16 mouse cellular contexts compared by ENCODE assay signal in genomic region chr1:12636326-12637147, GRCm38 (mm10).
DNase-seq lines count a peak whose midpoint lies in the region; ATAC-seq and TF ChIP-seq lines count a peak whose summit lies in the region.
"Had no signal": no experiment of that assay in that cellular context is flagged by ENCODE, and none has a peak within 500 bp of the region (broad histone marks: within the 10 kb centered on the region; RNA-seq: fewer than 3 reads in every experiment).

No protein-coding gene starts in this region.

- 13% methylated on average over 9 of the region's 9 CpGs for WGBS in forebrain, embryonic 14.5 days
- WGBS in neural tube, embryonic 13.5 days, result 21% methylated on average over 9 of the region's 9 CpGs
- 55% methylated on average over 9 of the region's 9 CpGs for WGBS in liver, postnatal 0 days (ENCODE audit: insufficient replicate concordance)

- no peak overlapping the region for H3K4me2 ChIP-seq in forebrain, embryonic 14.5 days (ENCODE audit: low read length)
- no peak overlapping the region for H3K4me2 ChIP-seq in neural tube, embryonic 13.5 days
- no peak overlapping the region for H3K4me2 ChIP-seq in liver, postnatal 0 days (ENCODE audit: low read depth, low read length)
- H3K4me2 ChIP-seq: intestine, embryonic 15.5 days; lung, embryonic 14.5 days; stomach, embryonic 15.5 days had no signal

- TF ChIP-seq POLR2A in brain, embryonic 14.5 days (IDR thresholded peaks at IDR 0.05; ENCODE audit: borderline replicate concordance, extremely low read depth, insufficient read depth, insufficient read length, poor library complexity, severe bottlenecking), result no peak

- TF ChIP-seq EP300 in liver, postnatal 0 days (IDR thresholded peaks at IDR 0.05; ENCODE audit: low read depth), result no peak

- no peak for TF ChIP-seq CTCF in brain, embryonic 14.5 days (IDR thresholded peaks at IDR 0.05; ENCODE audit: borderline replicate concordance, extremely low read depth, insufficient read depth, insufficient read length)
- TF ChIP-seq CTCF in liver, postnatal 0 days (IDR thresholded peaks at IDR 0.05; ENCODE audit: low read depth), result no peak
- TF ChIP-seq CTCF in left cerebral cortex, adult 2 months (IDR thresholded peaks at IDR 0.05), result no peak

- no peaks in the 10 kb centered on the region for H3K27me3 ChIP-seq in forebrain, embryonic 14.5 days (replicated peaks; ENCODE audit: control insufficient read depth, insufficient read depth, low read length)
- H3K27me3 ChIP-seq in neural tube, embryonic 13.5 days, result no peaks in the 10 kb centered on the region
- no peaks in the 10 kb centered on the region for H3K27me3 ChIP-seq in liver, postnatal 0 days (ENCODE audit: insufficient read depth, low read length)
- H3K27me3 ChIP-seq: CH12.LX; intestine, embryonic 15.5 days; megakaryocyte, embryonic 14.5 days; stomach, embryonic 15.5 days had no signal

- no peak overlapping the region for H3K9ac ChIP-seq in forebrain, embryonic 14.5 days (ENCODE audit: low read length)
- no peak overlapping the region for H3K9ac ChIP-seq in neural tube, embryonic 13.5 days
- no peak overlapping the region for H3K9ac ChIP-seq in liver, postnatal 0 days (replicated peaks)
- H3K9ac ChIP-seq: intestine, embryonic 15.5 days; lung, embryonic 14.5 days; stomach, embryonic 15.5 days had no signal

- peak; percentile 70; the same call in 1 of the 2 replicates for ATAC-seq in forebrain, embryonic 14.5 days
- ATAC-seq in neural tube, embryonic 13.5 days (ENCODE audit: low read depth), result 0 out of 2 replicates have a peak, but pooled peaks have one; percentile 47
- ATAC-seq in liver, postnatal 0 days, result no peak
- ATAC-seq: intestine, embryonic 15.5 days had no signal

- peak; percentile 66 for DNase-seq in brain, embryonic 14.5 days (ENCODE audit: low read depth)
- peak; percentile 49 for DNase-seq in forebrain, embryonic 14.5 days (ENCODE audit: low spot score)
- DNase-seq in mesoderm, embryonic 11.5 days (ENCODE audit: low read depth, low spot score), result peak; percentile 31
- DNase-seq in kidney, postnatal 25 days, result no peak
- DNase-seq in liver, postnatal 0 days, result no peak
- no peak for DNase-seq in left cerebral cortex, adult 2 months (ENCODE audit: extremely low spot score in 1 of 2, low spot score in 2 of 2)
- DNase-seq: adrenal gland, postnatal 36 days; kidney, postnatal 10 days; lung, embryonic 14.5 days; right cerebral cortex, postnatal 4 days; thymus, postnatal 25 days had no signal

- peaks cover 3% of the 10 kb centered on the region; the same call in 1 of the 2 replicates for H3K4me1 ChIP-seq in forebrain, embryonic 14.5 days (ENCODE audit: control insufficient read depth, insufficient read depth, low read length)
- H3K4me1 ChIP-seq in neural tube, embryonic 13.5 days (replicated peaks), result peaks cover 8% of the 10 kb centered on the region
- H3K4me1 ChIP-seq in liver, postnatal 0 days (ENCODE audit: insufficient read depth), result no peaks in the 10 kb centered on the region
- H3K4me1 ChIP-seq: intestine, embryonic 15.5 days; megakaryocyte, embryonic 14.5 days; stomach, embryonic 15.5 days had no signal

- intact Hi-C loops in left cerebral cortex, adult 2 months (cut with DNase I), result no loop called here

- H3K27ac ChIP-seq in forebrain, embryonic 14.5 days (ENCODE audit: low read depth, low read length), result no peak overlapping the region
- no peak overlapping the region for H3K27ac ChIP-seq in neural tube, embryonic 13.5 days (replicated peaks)
- no peak overlapping the region for H3K27ac ChIP-seq in liver, postnatal 0 days (ENCODE audit: low read depth)
- H3K27ac ChIP-seq in left cerebral cortex, adult 2 months, result no peak overlapping the region
- H3K27ac ChIP-seq: intestine, embryonic 15.5 days; stomach, embryonic 15.5 days had no signal

- no peak overlapping the region for H3K4me3 ChIP-seq in forebrain, embryonic 14.5 days (ENCODE audit: low read depth, low read length)
- no peak overlapping the region for H3K4me3 ChIP-seq in neural tube, embryonic 13.5 days
- no peak overlapping the region for H3K4me3 ChIP-seq in liver, postnatal 0 days (ENCODE audit: low read depth, low read length)
- H3K4me3 ChIP-seq in left cerebral cortex, adult 2 months, result no peak overlapping the region
- H3K4me3 ChIP-seq: intestine, embryonic 15.5 days; megakaryocyte, embryonic 14.5 days; stomach, embryonic 15.5 days had no signal

- no peaks in the 10 kb centered on the region for H3K36me3 ChIP-seq in forebrain, embryonic 14.5 days (ENCODE audit: control insufficient read depth, insufficient read depth, low read length)
- no peaks in the 10 kb centered on the region for H3K36me3 ChIP-seq in neural tube, embryonic 13.5 days
- H3K36me3 ChIP-seq in liver, postnatal 0 days (replicated peaks; ENCODE audit: insufficient read depth, low read length), result no peaks in the 10 kb centered on the region
- H3K36me3 ChIP-seq: intestine, embryonic 15.5 days; stomach, embryonic 15.5 days had no signal

- no peaks in the 10 kb centered on the region for H3K9me3 ChIP-seq in forebrain, embryonic 14.5 days (replicated peaks; ENCODE audit: control insufficient read depth, low read length)
- H3K9me3 ChIP-seq in neural tube, embryonic 13.5 days, result no peaks in the 10 kb centered on the region
- no peaks in the 10 kb centered on the region for H3K9me3 ChIP-seq in liver, postnatal 0 days (ENCODE audit: low read length)
- H3K9me3 ChIP-seq: intestine, embryonic 15.5 days; stomach, embryonic 15.5 days had no signal

Comparison
In these comparisons a context has a peak if more than half of its experiments do, and no peak if none do; other contexts are left out.
1. DNase-seq: peak in brain, embryonic 14.5 days (single experiment), forebrain, embryonic 14.5 days (single experiment) and mesoderm, embryonic 11.5 days (single experiment); none in kidney, postnatal 25 days (0 of 2), liver, postnatal 0 days (single experiment) and left cerebral cortex, adult 2 months (0 of 2).